Mouse (Mus musculus) kidney, postnatal 25 days (tissue): Measurements from ENCODE around the gene Klf3.
"Not testable (repeated sequence)": the region's sequence is repeated elsewhere in the genome, so short reads cannot be mapped to it uniquely, and the experiment has no call there.

Experiments
- DNase-seq, 2 experiments: peaks; one replicate each; pipeline ENCODE4 v3.0.0; 2021; ENCODE audit warnings: mixed read lengths in 2 of 2

Gene Klf3

GRCm38 (mm10) chr5:64881559-64881958, 78.4 kb downstream of the Klf3 start:
- not testable (repeated sequence) for DNase-seq

GRCm38 (mm10) chr5:64881976-64882375, 78.8 kb downstream of the Klf3 start:
- not testable (repeated sequence) for DNase-seq
